Mouse (Mus musculus) megakaryocyte, embryonic 14.5 days (primary cell): ENCODE measurements around the gene Lhfpl2. TPM values are rescaled to one million over a fixed set of nuclear protein-coding genes. Genes with fewer than 3 reads are reported as not detected.
A peak's percentile ranks its signal among the peaks of the same experiment; 100 is the strongest.

Experiments used
- H3K27me3 ChIP-seq: replicated peaks from 2 replicates; pipeline ENCODE3; 2012; ENCODE audit warnings: inconsistent platforms
- H3K36me3 ChIP-seq: replicated peaks from 2 replicates; pipeline ENCODE3; 2012; ENCODE audit warnings: low read length, inconsistent platforms, mixed read lengths
- H3K4me1 ChIP-seq: 2 replicates; pipeline ENCODE4 v1.6.1; 2012; ENCODE audit warnings: inconsistent platforms
- H3K4me3 ChIP-seq: replicated peaks from 2 replicates; pipeline ENCODE3; 2012; ENCODE audit warnings: moderate library complexity, mild to moderate bottlenecking, inconsistent platforms
- H3K9me3 ChIP-seq: 2 replicates; pipeline ENCODE4 v1.6.1; 2012; ENCODE audit warnings: inconsistent platforms
- FLI1 ChIP-seq: IDR thresholded peaks from 2 replicates; pipeline ENCODE4 v1.6.1; 2012; ENCODE audit warnings: low read length, inconsistent platforms, mixed read lengths
- GATA1 ChIP-seq: IDR thresholded peaks from 3 replicates; pipeline ENCODE4 v1.6.1; 2012; ENCODE audit warnings: mixed read lengths, low read length, inconsistent platforms, borderline replicate concordance
- polyA plus RNA-seq: library from polyadenylated mRNA; stranded (reverse); fragments of >175 nt; gene quantifications from 2 replicates; pipeline ENCODE4 v1.2.3, GENCODE M21; 2012; ENCODE audit warnings: low replicate concordance; ENCODE audit not compliant: insufficient read depth

Gene Lhfpl2
- polyA plus RNA-seq, 1 experiment = 0.47 TPM

- TF ChIP-seq FLI1 = no peak
- no peak for TF ChIP-seq GATA1
- Histone ChIP-seq H3K9me3 (no peaks in the 10 kb centered on the region), H3K4me3 (no peak overlapping the region), H3K4me1 (peaks cover 46% of the 10 kb centered on the region), H3K36me3 (peaks cover 5% of the 10 kb centered on the region), H3K27me3 (peaks cover 8% of the 10 kb centered on the region)
These were observed 123.2 kb downstream of the Lhfpl2 start for GRCm38 (mm10) chr13:94180477-94181420.

- TF ChIP-seq FLI1 (no peak), GATA1 (no peak)
- Histone ChIP-seq H3K4me1 (peaks cover 44% of the 10 kb centered on the region), H3K9me3 (no peaks in the 10 kb centered on the region), H3K4me3 (no peak overlapping the region), H3K36me3 (peaks cover 5% of the 10 kb centered on the region), H3K27me3 (peaks cover 8% of the 10 kb centered on the region)
These were observed 124.4 kb downstream of the Lhfpl2 start for GRCm38 (mm10) chr13:94182026-94182425.

GRCm38 (mm10) chr13:94183372-94184021 lies 125.9 kb downstream of the Lhfpl2 start:
- Histone ChIP-seq H3K27me3 (peaks cover 8% of the 10 kb centered on the region), H3K4me1 (peaks cover 50% of the 10 kb centered on the region), H3K4me3 (peak overlapping the region; percentile 16), H3K9me3 (no peaks in the 10 kb centered on the region), H3K36me3 (peaks cover 3% of the 10 kb centered on the region)
- TF ChIP-seq GATA1 (no peak), FLI1 (no peak)

GRCm38 (mm10) chr13:94184726-94185456 lies 127.3 kb downstream of the Lhfpl2 start:
- Histone ChIP-seq H3K4me3 (peak overlapping the region; percentile 21), H3K36me3 (peaks cover 3% of the 10 kb centered on the region), H3K27me3 (no peaks in the 10 kb centered on the region), H3K9me3 (no peaks in the 10 kb centered on the region), H3K4me1 (peaks cover 47% of the 10 kb centered on the region)
- no peak for TF ChIP-seq FLI1
- TF ChIP-seq GATA1 = no peak

GRCm38 (mm10) chr13:94185631-94186030 lies 128.0 kb downstream of the Lhfpl2 start:
- Histone ChIP-seq H3K27me3 (no peaks in the 10 kb centered on the region), H3K9me3 (no peaks in the 10 kb centered on the region), H3K4me1 (peaks cover 48% of the 10 kb centered on the region), H3K4me3 (no peak overlapping the region), H3K36me3 (peaks cover 3% of the 10 kb centered on the region)
- TF ChIP-seq GATA1 = no peak
- TF ChIP-seq FLI1 = no peak

GRCm38 (mm10) chr13:94188200-94189086 lies 130.8 kb downstream of the Lhfpl2 start:
- H3K27me3 ChIP-seq = no peaks in the 10 kb centered on the region
- no peaks in the 10 kb centered on the region for H3K9me3 ChIP-seq
- peaks cover 15% of the 10 kb centered on the region for H3K36me3 ChIP-seq
- TF ChIP-seq FLI1 = no peak
- no peak for TF ChIP-seq GATA1
- peaks cover 34% of the 10 kb centered on the region for H3K4me1 ChIP-seq
- H3K4me3 ChIP-seq = no peak overlapping the region

GRCm38 (mm10) chr13:94190386-94190785 lies 132.8 kb downstream of the Lhfpl2 start:
- Histone ChIP-seq H3K4me3 (no peak overlapping the region), H3K27me3 (no peaks in the 10 kb centered on the region), H3K36me3 (peaks cover 15% of the 10 kb centered on the region), H3K9me3 (no peaks in the 10 kb centered on the region), H3K4me1 (peaks cover 15% of the 10 kb centered on the region; the same call in 1 of the 2 replicates)
- TF ChIP-seq GATA1 (no peak), FLI1 (no peak)

- Histone ChIP-seq H3K4me1 (peaks cover 5% of the 10 kb centered on the region; the same call in 1 of the 2 replicates), H3K4me3 (no peak overlapping the region), H3K36me3 (peaks cover 35% of the 10 kb centered on the region), H3K9me3 (no peaks in the 10 kb centered on the region), H3K27me3 (no peaks in the 10 kb centered on the region)
- TF ChIP-seq GATA1 = no peak
- TF ChIP-seq FLI1 = no peak
These were observed 135.6 kb downstream of the Lhfpl2 start for GRCm38 (mm10) chr13:94193227-94193626.

GRCm38 (mm10) chr13:94198616-94199015 lies 141.0 kb downstream of the Lhfpl2 start:
- TF ChIP-seq FLI1 (no peak), GATA1 (no peak)
- peaks cover 61% of the 10 kb centered on the region for H3K36me3 ChIP-seq
- H3K4me3 ChIP-seq = no peak overlapping the region
- no peaks in the 10 kb centered on the region for H3K9me3 ChIP-seq
- H3K27me3 ChIP-seq = no peaks in the 10 kb centered on the region
- H3K4me1 ChIP-seq = peaks cover 5% of the 10 kb centered on the region
